Mouse (Mus musculus) stomach, embryonic 14.5 days (tissue): ENCODE results near the gene Siae. TPM values are rescaled to one million over a fixed set of nuclear protein-coding genes. Genes with fewer than 3 reads are reported as not detected.
A peak's percentile ranks its signal among the peaks of the same experiment; 100 is the strongest.

ENCODE experiments used
- ATAC-seq: fragments of 200-750 bp; cut with Nextera tagmentation; 2 replicates; pipeline ENCODE4 v1.8.0; 2017; ENCODE audit warnings: low read depth, moderate TSS enrichment; ENCODE audit not compliant: insufficient number of reproducible peaks, insufficient read depth, low FRiP score
- H3K27ac ChIP-seq: fragments of 300-500 bp; sonication (generic); 2 replicates; pipeline ENCODE4 v1.5.1; 2014; ENCODE audit warnings: mild to moderate bottlenecking, low read length, moderate library complexity, mixed read lengths
- H3K27me3 ChIP-seq: fragments of 300-500 bp; sonication (generic); 2 replicates; pipeline ENCODE4 v1.6.1; 2014; ENCODE audit warnings: low read length, control low read depth, mixed read lengths; ENCODE audit not compliant: control insufficient read depth, insufficient read depth
- H3K36me3 ChIP-seq: fragments of 300-500 bp; sonication (generic); 2 replicates; pipeline ENCODE4 v1.6.1; 2014; ENCODE audit warnings: mild to moderate bottlenecking, control low read depth, low read length, moderate library complexity, mixed read lengths; ENCODE audit not compliant: control insufficient read depth, insufficient read depth
- H3K4me1 ChIP-seq: fragments of 300-500 bp; sonication (generic); 2 replicates; pipeline ENCODE4 v1.6.1; 2014; ENCODE audit warnings: low read length, control low read depth, mixed read lengths; ENCODE audit not compliant: control insufficient read depth, insufficient read depth
- H3K4me2 ChIP-seq: fragments of 300-500 bp; sonication (generic); replicated peaks from 2 replicates; pipeline ENCODE4 v1.6.1; 2014; ENCODE audit warnings: low read depth, low read length, control low read depth
- H3K4me3 ChIP-seq: fragments of 300-500 bp; sonication (generic); 2 replicates; pipeline ENCODE4 v1.5.1; 2014; ENCODE audit warnings: low read depth, low read length, control low read depth
- H3K9ac ChIP-seq: fragments of 300-500 bp; sonication (generic); replicated peaks from 2 replicates; pipeline ENCODE4 v1.6.1; 2014; ENCODE audit warnings: low read depth, mild to moderate bottlenecking, control low read depth, low read length, moderate library complexity, mixed read lengths
- H3K9me3 ChIP-seq: fragments of 300-500 bp; sonication (generic); 2 replicates; pipeline ENCODE4 v1.6.1; 2016; ENCODE audit warnings: low read depth, low read length, control low read depth; ENCODE audit not compliant: control insufficient read depth
- WGBS: fragments of 180-500 bp; shearing (Covaris S2); extraction: QIAGEN DNeasy Blood & Tissue Kit; methylation state at CpG from one replicate; pipeline ENCODE4 v1.1.7; 2014; 5-methylcytosine and 5-hydroxymethylcytosine counted together
- polyA plus RNA-seq: library from polyadenylated mRNA; unstranded; fragments of >200 nt; fragmentation: Nextera tagmentation; extraction: Ambion mirVana; gene quantifications from 2 replicates; pipeline ENCODE4 v1.2.1, GENCODE M21; 2014

The Siae gene
- polyA plus RNA-seq, 1 experiment from 2014 or later: 12.7 TPM

DNA sequence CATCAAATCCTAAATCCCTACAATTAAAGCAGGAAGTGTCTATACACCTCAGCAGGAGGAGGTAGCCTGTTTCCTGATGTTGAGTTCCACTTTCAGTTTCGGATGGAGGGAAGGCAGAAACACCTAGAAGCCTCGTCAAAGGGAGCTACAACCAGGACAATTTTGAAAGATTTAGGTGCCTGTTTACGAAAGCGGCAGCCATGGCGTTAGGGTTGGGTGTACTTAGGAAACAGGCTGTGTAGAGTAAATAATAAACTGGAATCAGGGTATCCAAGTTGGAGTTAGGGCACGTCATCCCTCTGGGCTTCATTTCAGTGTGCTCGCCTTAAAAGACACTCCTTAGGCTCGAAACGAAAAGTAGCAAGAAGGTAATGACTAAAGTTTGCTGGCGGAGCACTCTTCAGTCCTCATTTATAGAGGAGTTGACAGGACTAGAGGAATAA, 101.0 kb downstream of the Siae start:
- peak; percentile 40; the same call in 1 of the 2 replicates for ATAC-seq

DNA sequence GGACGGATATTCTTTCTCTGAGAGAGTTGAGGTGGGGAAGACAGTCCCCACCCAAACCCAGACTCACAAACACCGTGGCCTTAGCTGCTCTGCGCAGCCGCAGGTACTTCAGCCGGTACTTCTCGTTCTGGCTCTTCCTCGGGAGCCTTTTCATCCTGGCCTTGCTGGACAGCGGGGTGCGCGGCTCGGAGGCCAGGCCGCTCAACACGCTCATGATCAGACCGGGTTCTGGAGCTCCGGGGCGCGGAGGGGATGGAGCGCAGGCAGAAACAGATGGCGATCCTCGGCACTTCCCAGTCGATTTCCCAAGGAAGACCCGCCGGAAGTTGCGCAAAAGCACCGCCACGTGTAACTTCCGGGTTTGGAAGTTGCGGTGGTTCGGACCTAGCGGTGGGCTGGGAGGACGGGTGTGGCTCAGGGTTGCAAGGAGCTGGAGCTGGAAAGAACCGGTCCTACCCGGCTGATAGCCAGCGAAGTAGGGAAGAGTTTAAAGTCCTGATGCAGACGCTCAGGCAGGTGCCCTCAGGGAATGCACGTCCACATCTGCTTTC, 101.5 kb downstream of the Siae start, which contains the start of gene Tbrg1:
Tbrg1 (minus strand) TSS at position 382 of the 551 bp plus-strand sequence.
- Histone ChIP-seq H3K4me2 (peak within 1 kb of the TSS; percentile 71), H3K36me3 (peaks cover 23% of the 10 kb centered on the region), H3K4me3 (peak within 1 kb of the TSS; percentile 68), H3K27me3 (no peaks in the 10 kb centered on the region), H3K27ac (peak within 1 kb of the TSS; percentile 85), H3K4me1 (peaks cover 5% of the 10 kb centered on the region; the same call in 1 of the 2 replicates), H3K9me3 (no peaks in the 10 kb centered on the region), H3K9ac (peak within 1 kb of the TSS; percentile 71)
- WGBS: under 1% methylated on average over 36 of the region's 36 CpGs
- ATAC-seq: peak; percentile 94

More for the DNA sequence above, 101.0 kb downstream of the Siae start:
- Histone ChIP-seq H3K9ac (peak overlapping the region; percentile 71), H3K4me1 (peaks cover 5% of the 10 kb centered on the region; the same call in 1 of the 2 replicates), H3K27ac (peak overlapping the region; percentile 85), H3K27me3 (no peaks in the 10 kb centered on the region), H3K4me3 (peak overlapping the region; percentile 68), H3K4me2 (peak overlapping the region; percentile 71), H3K9me3 (no peaks in the 10 kb centered on the region), H3K36me3 (peaks cover 25% of the 10 kb centered on the region)
- WGBS: under 1% methylated on average over 10 of the region's 10 CpGs

DNA sequence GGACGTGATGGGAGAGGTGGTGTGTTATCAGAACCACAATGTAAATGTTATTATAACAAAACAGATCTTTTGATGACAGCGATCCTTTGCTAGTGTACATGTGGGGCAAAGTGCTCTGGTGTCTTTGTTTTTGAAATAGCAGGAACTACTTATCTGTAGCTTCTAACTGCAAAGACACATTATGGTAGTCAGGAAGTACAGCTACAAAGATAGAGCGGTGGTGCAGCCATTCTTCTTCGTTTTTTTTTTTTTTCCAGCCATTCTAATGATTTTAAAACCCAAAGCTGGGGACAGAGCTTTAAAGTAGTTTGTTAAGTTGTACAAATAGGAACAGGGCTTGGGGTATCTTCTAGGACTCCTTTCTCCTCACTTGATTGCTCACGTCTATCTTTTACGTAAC, 103.9 kb downstream of the Siae start:
- 79% methylated on average over 6 of the region's 6 CpGs for WGBS
- Histone ChIP-seq H3K4me3 (no peak overlapping the region), H3K4me1 (peaks cover 5% of the 10 kb centered on the region; the same call in 1 of the 2 replicates), H3K27me3 (no peaks in the 10 kb centered on the region), H3K36me3 (peaks cover 2% of the 10 kb centered on the region; the same call in 1 of the 2 replicates), H3K4me2 (no peak overlapping the region), H3K9me3 (no peaks in the 10 kb centered on the region), H3K27ac (no peak overlapping the region), H3K9ac (no peak overlapping the region)
- ATAC-seq: no peak

DNA sequence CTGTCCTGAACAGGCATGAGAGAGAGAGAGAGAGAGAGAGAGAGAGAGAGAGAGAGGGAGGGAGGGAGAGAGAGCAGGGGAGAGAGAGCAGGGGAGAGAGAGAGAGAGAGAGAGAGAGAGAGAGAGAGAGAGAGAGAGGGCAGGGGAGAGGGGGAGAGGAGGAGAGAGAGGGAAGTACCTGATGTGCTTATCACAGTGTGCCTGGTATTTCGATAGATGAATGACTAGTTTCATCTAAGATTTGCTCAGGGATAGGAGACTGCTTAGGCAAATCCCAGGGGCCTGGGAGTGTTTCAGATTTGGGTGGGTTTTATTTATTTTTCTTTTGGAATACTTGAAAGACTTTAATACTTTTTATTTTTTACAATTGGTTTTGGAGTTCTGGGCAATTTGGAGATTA, 107.7 kb downstream of the Siae start:
- Histone ChIP-seq H3K4me1 (no peaks in the 10 kb centered on the region), H3K9ac (no peak overlapping the region), H3K4me2 (no peak overlapping the region), H3K4me3 (no peak overlapping the region), H3K27ac (no peak overlapping the region), H3K9me3 (no peaks in the 10 kb centered on the region), H3K27me3 (0 out of 2 replicates have a peak, but pooled peaks cover 2% of the 10 kb centered on the region), H3K36me3 (no peaks in the 10 kb centered on the region)
- no peak for ATAC-seq
- WGBS: 54% methylated on average over 1 of the region's 1 CpGs

DNA sequence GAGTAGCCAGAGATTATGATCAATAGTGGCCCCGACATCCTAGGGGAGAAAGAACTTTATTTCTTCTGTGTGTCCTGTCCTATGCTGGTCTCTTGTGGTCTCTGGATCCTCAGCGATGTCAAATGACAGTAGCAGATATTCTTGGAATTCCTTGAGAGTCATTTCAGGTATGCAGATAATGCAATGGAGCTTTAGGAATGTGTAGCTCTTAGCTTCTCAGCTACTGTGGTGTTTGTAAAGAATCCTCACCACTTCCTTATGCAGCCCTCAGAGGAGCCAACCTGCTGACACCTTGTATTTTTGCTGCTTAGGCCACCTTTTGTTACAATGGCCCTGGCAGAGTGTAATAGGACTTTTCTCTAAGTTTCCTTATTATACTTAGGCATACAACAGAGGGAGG, 109.1 kb downstream of the Siae start:
- H3K36me3 ChIP-seq: no peaks in the 10 kb centered on the region
- 0 out of 2 replicates have a peak, but pooled peaks cover 2% of the 10 kb centered on the region for H3K27me3 ChIP-seq
- ATAC-seq: no peak
- WGBS: 55% methylated on average over 2 of the region's 2 CpGs
- H3K27ac ChIP-seq: no peak overlapping the region
- H3K9ac ChIP-seq: no peak overlapping the region
- H3K4me1 ChIP-seq: no peaks in the 10 kb centered on the region
- no peaks in the 10 kb centered on the region for H3K9me3 ChIP-seq
- no peak overlapping the region for H3K4me2 ChIP-seq
- H3K4me3 ChIP-seq: no peak overlapping the region

DNA sequence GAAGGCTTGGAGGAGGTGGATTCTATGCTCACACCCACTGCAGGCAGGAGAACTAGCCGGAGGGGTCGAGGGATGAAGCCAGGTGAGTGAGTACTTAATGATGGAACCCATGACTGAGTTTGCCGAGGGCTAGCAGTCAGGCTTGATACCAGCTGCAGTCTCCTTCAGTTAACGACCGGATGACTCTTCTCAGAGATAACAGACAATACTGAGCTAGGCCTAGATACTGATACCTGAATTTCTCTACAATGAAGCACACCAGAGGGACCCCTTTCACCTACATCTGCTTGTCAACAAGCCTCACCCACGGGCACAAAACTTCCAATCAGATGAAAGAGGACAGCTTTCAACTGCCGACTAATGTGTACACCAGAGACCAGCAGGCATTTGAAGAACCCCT, 110.5 kb downstream of the Siae start:
- Histone ChIP-seq H3K9me3 (no peaks in the 10 kb centered on the region), H3K4me3 (no peak overlapping the region), H3K4me2 (no peak overlapping the region), H3K9ac (no peak overlapping the region), H3K27me3 (0 out of 2 replicates have a peak, but pooled peaks cover 2% of the 10 kb centered on the region), H3K4me1 (no peaks in the 10 kb centered on the region), H3K27ac (no peak overlapping the region), H3K36me3 (no peaks in the 10 kb centered on the region)
- 67% methylated on average over 7 of the region's 7 CpGs for WGBS
- no peak for ATAC-seq

DNA sequence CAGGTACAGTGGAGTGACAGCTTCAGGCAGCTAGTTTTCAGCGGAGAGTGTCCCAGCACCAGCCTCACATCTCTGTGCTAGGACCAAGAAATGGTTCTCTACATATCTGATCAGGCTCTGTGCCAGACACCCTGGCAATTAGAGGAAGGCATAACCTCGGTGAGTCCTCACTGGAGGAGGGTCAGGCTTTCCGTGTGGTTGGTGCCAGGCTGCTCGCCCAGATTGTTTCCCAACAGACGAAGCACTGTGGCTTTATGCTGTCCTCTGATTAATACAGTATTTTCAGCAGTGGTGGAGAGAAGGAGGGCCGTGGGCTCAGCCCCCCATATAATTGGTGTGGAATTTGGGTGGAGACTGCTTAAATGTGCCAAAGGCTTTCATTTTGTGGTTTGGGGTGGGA, 113.6 kb downstream of the Siae start, which contains the start of gene Panx3:
Panx3 (minus strand) TSS at position 121 of the 400 bp plus-strand sequence.
- H3K27ac ChIP-seq: no peak within 1 kb of the TSS
- ATAC-seq: no peak
- H3K27me3 ChIP-seq: 0 out of 2 replicates have a peak, but pooled peaks cover 2% of the 10 kb centered on the region
- H3K9ac ChIP-seq: no peak within 1 kb of the TSS
- H3K9me3 ChIP-seq: no peaks in the 10 kb centered on the region
- no peak within 1 kb of the TSS for H3K4me3 ChIP-seq
- 62% methylated on average over 6 of the region's 6 CpGs for WGBS
- no peaks in the 10 kb centered on the region for H3K4me1 ChIP-seq
- H3K36me3 ChIP-seq: no peaks in the 10 kb centered on the region
- no peak within 1 kb of the TSS for H3K4me2 ChIP-seq

DNA sequence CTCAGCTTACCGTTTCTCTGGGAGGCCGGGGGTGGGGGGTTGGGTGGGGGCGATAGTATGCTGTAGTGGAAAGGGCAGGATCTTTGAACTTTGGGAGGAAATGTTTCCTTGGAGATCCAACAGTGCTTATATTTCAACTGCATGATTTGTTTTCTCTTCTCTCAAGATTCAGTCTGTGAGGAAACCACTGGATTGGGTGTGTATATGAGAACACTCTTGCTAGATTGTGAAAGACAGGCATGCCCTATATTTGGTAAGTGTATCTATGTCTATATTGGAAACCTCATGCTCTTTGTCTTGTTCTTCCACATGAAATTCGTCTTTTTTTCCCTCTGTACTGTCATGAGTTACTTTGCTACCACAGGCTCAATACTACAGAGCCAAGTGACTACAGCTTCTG, 114.2 kb downstream of the Siae start:
- Histone ChIP-seq H3K9me3 (no peaks in the 10 kb centered on the region), H3K4me3 (no peak overlapping the region), H3K4me1 (no peaks in the 10 kb centered on the region), H3K9ac (no peak overlapping the region), H3K27me3 (no peaks in the 10 kb centered on the region), H3K36me3 (no peaks in the 10 kb centered on the region), H3K4me2 (no peak overlapping the region), H3K27ac (no peak overlapping the region)
- WGBS: 59% methylated on average over 4 of the region's 4 CpGs
- ATAC-seq: no peak
